Mouse (Mus musculus) MEL (cell line): ENCODE results near the gene Zkscan3. TPM values are rescaled to one million over a fixed set of nuclear protein-coding genes. Genes with fewer than 3 reads are reported as not detected.

Source experiments
- DNase-seq: peaks from one replicate; pipeline ENCODE4 v3.0.0; 2011; ENCODE audit warnings: low read depth, low spot score
- H3K27ac ChIP-seq: 2 replicates; pipeline ENCODE4 v1.5.1; 2012; ENCODE audit warnings: low read depth, mild to moderate bottlenecking, control low read depth, low read length, moderate library complexity; ENCODE audit not compliant: control insufficient read depth
- H3K27me3 ChIP-seq, 2 experiments: fragments of 150-350 bp in 1 of 2; sonication (generic) in 1 of 2; 2 replicates each; pipeline ENCODE4 v1.6.1; 2012; ENCODE audit warnings: low read length in 2 of 2, mild to moderate bottlenecking in 2 of 2, improper control_type of control experiment in 1 of 2, moderate library complexity in 1 of 2; ENCODE audit not compliant: insufficient read depth in 2 of 2, control insufficient read depth in 1 of 2
- H3K36me3 ChIP-seq, 2 experiments: 2 replicates each; pipeline ENCODE4 v1.6.1; 2012 to 2014; ENCODE audit warnings: low read length in 2 of 2, improper control_type of control experiment in 1 of 2, inconsistent platforms in 1 of 2, mild to moderate bottlenecking in 1 of 2; ENCODE audit not compliant: insufficient read depth in 2 of 2, control insufficient read depth in 1 of 2
- H3K4me1 ChIP-seq, 2 experiments: fragments of 150-350 bp in 1 of 2; sonication (generic) in 1 of 2; 2 replicates each; pipeline ENCODE4 v1.6.1; 2012; ENCODE audit warnings: low read length in 2 of 2, improper control_type of control experiment in 1 of 2, mild to moderate bottlenecking in 1 of 2; ENCODE audit not compliant: insufficient read depth in 2 of 2, control insufficient read depth in 1 of 2
- H3K4me3 ChIP-seq, 2 experiments: fragments of 150-350 bp in 1 of 2; sonication (generic) in 1 of 2; 2 replicates each; pipeline ENCODE4 v1.5.1; 2012; ENCODE audit warnings: low read depth in 2 of 2, low read length in 2 of 2, mild to moderate bottlenecking in 2 of 2, moderate library complexity in 2 of 2, control low read depth in 1 of 2, improper control_type of control experiment in 1 of 2; ENCODE audit not compliant: control insufficient read depth in 1 of 2, insufficient read depth in 1 of 2
- H3K79me2 ChIP-seq: 2 replicates; pipeline ENCODE4 v1.6.1; 2012; ENCODE audit warnings: mild to moderate bottlenecking, low read length, moderate library complexity; ENCODE audit not compliant: control insufficient read depth, poor library complexity, insufficient read depth
- H3K9ac ChIP-seq: 2 replicates; pipeline ENCODE4 v1.6.1; 2012; ENCODE audit warnings: low read depth, mild to moderate bottlenecking, control low read depth, low read length, moderate library complexity; ENCODE audit not compliant: control insufficient read depth, poor library complexity, severe bottlenecking
- H3K9me3 ChIP-seq: fragments of 150-350 bp; sonication (generic); replicated peaks from 2 replicates; pipeline ENCODE4 v1.6.1; 2012; ENCODE audit warnings: mild to moderate bottlenecking, low read length, improper control_type of control experiment, moderate library complexity; ENCODE audit not compliant: insufficient read depth
- BHLHE40 ChIP-seq: IDR thresholded peaks from 2 replicates; pipeline ENCODE4 v1.6.1; 2012; ENCODE audit warnings: low read depth, mild to moderate bottlenecking, inconsistent platforms, low read length, improper control_type of control experiment, borderline replicate concordance
- CHD2 ChIP-seq: IDR thresholded peaks from 2 replicates; pipeline ENCODE4 v1.6.1; 2011; ENCODE audit warnings: low read length, improper control_type of control experiment
- CTCF ChIP-seq, 3 experiments: IDR thresholded peaks in 2 of 3; conservative IDR thresholded peaks in 1 of 3; 2 replicates each; pipeline ENCODE4 v1.5.1; 2011 to 2012; ENCODE audit warnings: low read length in 3 of 3, low read depth in 2 of 3, mild to moderate bottlenecking in 2 of 3, improper control_type of control experiment in 1 of 3, inconsistent platforms in 1 of 3, mixed read lengths in 1 of 3, moderate library complexity in 1 of 3; ENCODE audit not compliant: control insufficient read depth in 1 of 3, insufficient read depth in 1 of 3, poor library complexity in 1 of 3, severe bottlenecking in 1 of 3
- E2F4 ChIP-seq: IDR thresholded peaks from 2 replicates; pipeline ENCODE4 v1.6.1; 2011; ENCODE audit warnings: low read depth, low read length, improper control_type of control experiment, borderline replicate concordance
- ELF1 ChIP-seq: IDR thresholded peaks from 2 replicates; pipeline ENCODE4 v1.6.1; 2014; ENCODE audit warnings: low read depth, mild to moderate bottlenecking, inconsistent platforms, low read length, improper control_type of control experiment, moderate library complexity
- EP300 ChIP-seq, 2 experiments: IDR thresholded peaks; 2 replicates each; pipeline ENCODE4 v1.6.1; 2011; ENCODE audit warnings: improper control_type of control experiment in 2 of 2, low read length in 2 of 2, low read depth in 1 of 2, mild to moderate bottlenecking in 1 of 2
- ETS1 ChIP-seq: IDR thresholded peaks from 2 replicates; pipeline ENCODE4 v1.6.1; 2012; ENCODE audit warnings: low read depth, mild to moderate bottlenecking, inconsistent platforms, low read length, improper control_type of control experiment, moderate library complexity
- GABPA ChIP-seq: IDR thresholded peaks from 2 replicates; pipeline ENCODE4 v1.6.1; 2012; ENCODE audit warnings: low read depth, mild to moderate bottlenecking, inconsistent platforms, low read length, improper control_type of control experiment, moderate library complexity
- GATA1 ChIP-seq: IDR thresholded peaks from 2 replicates; pipeline ENCODE4 v1.6.1; 2011; ENCODE audit warnings: low read depth, low read length, improper control_type of control experiment
- HCFC1 ChIP-seq: IDR thresholded peaks from 2 replicates; pipeline ENCODE4 v1.6.1; 2012; ENCODE audit warnings: low read depth, mild to moderate bottlenecking, inconsistent platforms, low read length, improper control_type of control experiment, moderate library complexity
- JUND ChIP-seq: IDR thresholded peaks from 2 replicates; pipeline ENCODE4 v1.6.1; 2011; ENCODE audit warnings: low read depth, mild to moderate bottlenecking, improper control_type of control experiment, low read length
- KAT2A ChIP-seq: conservative IDR thresholded peaks from 2 replicates; pipeline ENCODE4 v1.6.1; 2012; ENCODE audit warnings: low read depth, low read length, improper control_type of control experiment, inconsistent platforms
- MAFK ChIP-seq: IDR thresholded peaks from 2 replicates; pipeline ENCODE4 v1.6.1; 2011; ENCODE audit warnings: low read depth, mild to moderate bottlenecking, low read length, improper control_type of control experiment, borderline replicate concordance
- MAX ChIP-seq: IDR thresholded peaks from 2 replicates; pipeline ENCODE4 v1.6.1; 2011; ENCODE audit warnings: low read length, improper control_type of control experiment
- MAZ ChIP-seq: IDR thresholded peaks from 2 replicates; pipeline ENCODE4 v1.6.1; 2012; ENCODE audit warnings: low read depth, mild to moderate bottlenecking, inconsistent platforms, low read length, improper control_type of control experiment
- MXI1 ChIP-seq: IDR thresholded peaks from 2 replicates; pipeline ENCODE4 v1.6.1; 2011; ENCODE audit warnings: mild to moderate bottlenecking, low read depth, low read length, improper control_type of control experiment
- MYB ChIP-seq: IDR thresholded peaks from 2 replicates; pipeline ENCODE4 v1.6.1; 2011; ENCODE audit warnings: mild to moderate bottlenecking, low read depth, low read length, improper control_type of control experiment
- MYC ChIP-seq: IDR thresholded peaks from 2 replicates; pipeline ENCODE4 v1.6.1; 2011; ENCODE audit warnings: low read depth, mild to moderate bottlenecking, low read length, improper control_type of control experiment, moderate library complexity
- NELFE ChIP-seq: IDR thresholded peaks from 2 replicates; pipeline ENCODE4 v1.6.1; 2011; ENCODE audit warnings: low read depth, low read length, improper control_type of control experiment
- NRF1 ChIP-seq: IDR thresholded peaks from 2 replicates; pipeline ENCODE4 v1.6.1; 2014; ENCODE audit warnings: low read depth, mild to moderate bottlenecking, inconsistent platforms, low read length, improper control_type of control experiment, moderate library complexity; ENCODE audit not compliant: poor library complexity, insufficient read depth, severe bottlenecking
- POLR2A ChIP-seq, 2 experiments: IDR thresholded peaks; 2 replicates each; pipeline ENCODE4 v1.6.1; 2011 to 2012; ENCODE audit warnings: low read length in 2 of 2, mild to moderate bottlenecking in 2 of 2, control low read depth in 1 of 2, improper control_type of control experiment in 1 of 2, low read depth in 1 of 2, moderate library complexity in 1 of 2; ENCODE audit not compliant: control insufficient read depth in 1 of 2, insufficient read depth in 1 of 2, poor library complexity in 1 of 2
- POLR2AphosphoS2 ChIP-seq: IDR thresholded peaks from 2 replicates; pipeline ENCODE4 v1.6.1; 2011; ENCODE audit warnings: low read length, improper control_type of control experiment
- POLR2AphosphoS5 ChIP-seq: IDR thresholded peaks from 2 replicates; pipeline ENCODE4 v1.6.1; 2012; ENCODE audit warnings: low read depth, borderline replicate concordance, mild to moderate bottlenecking, inconsistent platforms, low read length, moderate library complexity, mixed read lengths
- RAD21 ChIP-seq: IDR thresholded peaks from 2 replicates; pipeline ENCODE4 v1.6.1; 2011; ENCODE audit warnings: mild to moderate bottlenecking, low read depth, low read length, improper control_type of control experiment
- RCOR1 ChIP-seq: IDR thresholded peaks from 2 replicates; pipeline ENCODE4 v1.6.1; 2012; ENCODE audit warnings: low read depth, mild to moderate bottlenecking, inconsistent platforms, low read length, improper control_type of control experiment
- SIN3A ChIP-seq: IDR thresholded peaks from 2 replicates; pipeline ENCODE4 v1.6.1; 2012; ENCODE audit warnings: low read length, improper control_type of control experiment, inconsistent platforms
- SMC3 ChIP-seq: IDR thresholded peaks from 2 replicates; pipeline ENCODE4 v1.6.1; 2011; ENCODE audit warnings: low read depth, low read length, improper control_type of control experiment
- TBP ChIP-seq: IDR thresholded peaks from 2 replicates; pipeline ENCODE4 v1.8.0; 2011; ENCODE audit warnings: low read depth, low read length, improper control_type of control experiment
- TCF12 ChIP-seq: IDR thresholded peaks from 2 replicates; pipeline ENCODE4 v1.6.1; 2014; ENCODE audit warnings: low read depth, mild to moderate bottlenecking, inconsistent platforms, low read length, improper control_type of control experiment, moderate library complexity
- USF1 ChIP-seq: IDR thresholded peaks from 2 replicates; pipeline ENCODE4 v1.6.1; 2014; ENCODE audit warnings: low read depth, mild to moderate bottlenecking, inconsistent platforms, low read length, improper control_type of control experiment, moderate library complexity
- ZC3H11A ChIP-seq: IDR thresholded peaks from 2 replicates; pipeline ENCODE4 v1.6.1; 2012; ENCODE audit warnings: low read depth, mild to moderate bottlenecking, inconsistent platforms, low read length, improper control_type of control experiment
- ZKSCAN1 ChIP-seq: IDR thresholded peaks from 2 replicates; pipeline ENCODE4 v1.6.1; 2012; ENCODE audit warnings: low read depth, mild to moderate bottlenecking, inconsistent platforms, low read length, improper control_type of control experiment, moderate library complexity
- ZMIZ1 ChIP-seq: IDR thresholded peaks from 2 replicates; pipeline ENCODE4 v1.6.1; 2012; ENCODE audit warnings: low read depth, mild to moderate bottlenecking, inconsistent platforms, low read length, improper control_type of control experiment, moderate library complexity
- polyA plus RNA-seq, 2 experiments: library from polyadenylated mRNA; stranded (reverse) in 1 of 2; unstranded in 1 of 2; fragments of >175 nt in 1 of 2; fragments of >200 nt in 1 of 2; gene quantifications; 2 replicates each; pipeline versions ENCODE4 v1.2.1 to v1.2.4; 2012; ENCODE audit warnings: low replicate concordance in 2 of 2, low read depth in 1 of 2; ENCODE audit not compliant: insufficient read length in 2 of 2, insufficient read depth in 1 of 2, missing spikeins in 1 of 2
- total RNA-seq: library from RNA; depleted of rRNA; stranded (reverse); fragments of 300-350 nt; gene quantifications from 2 replicates; pipeline ENCODE4 v1.2.3, GENCODE M21; 2012

Gene Zkscan3
- total and polyA plus RNA-seq, 3 experiments = 17.1 to 17.8 TPM; not detected in 1

GRCm38 (mm10) chr13:21362621-21363248, 39.8 kb downstream of the Zkscan3 start, which contains the start of gene Zscan12:
TSS of gene Zscan12 (plus strand) at chr13:21362820.
- no peaks in the 10 kb centered on the region; a peak in 1 of 4 replicates for H3K27me3 ChIP-seq
- H3K4me3 ChIP-seq = peak within 1 kb of the TSS; percentile 74 to 75
- no peak for TF ChIP-seq POLR2AphosphoS5
- peak; percentile 16; the same call in 1 of the 2 replicates for TF ChIP-seq RCOR1
- TF ChIP-seq POLR2A (IDR thresholded peaks at IDR 0.05; ENCODE audit: control insufficient read depth in 1 of 2, insufficient read depth in 1 of 2, low read depth in 1 of 2, low read length in 2 of 2, poor library complexity in 1 of 2) = peak; percentile 83 to 96
- peak; percentile 85 for TF ChIP-seq POLR2AphosphoS2
- TF ChIP-seq RAD21 = no peak
- TF ChIP-seq MAZ = 0 out of 2 replicates have a peak, but pooled peaks have one; percentile 32
- no peak for TF ChIP-seq ETS1
- no peak for TF ChIP-seq MYB
- TF ChIP-seq MYC = peak; percentile 86
- TF ChIP-seq EP300 (IDR thresholded peaks at IDR 0.05; ENCODE audit: low read depth in 1 of 2, low read length in 2 of 2) = no peak
- TF ChIP-seq SIN3A = peak; percentile 87
- TF ChIP-seq TCF12 = 0 out of 2 replicates have a peak, but pooled peaks have one; percentile 72
- peak; percentile 81 for TF ChIP-seq MXI1
- TF ChIP-seq JUND = no peak
- no peak for TF ChIP-seq GABPA
- TF ChIP-seq CHD2 = no peak
- TF ChIP-seq HCFC1 = peak; percentile 91
- no peak for TF ChIP-seq USF1
- TF ChIP-seq ZMIZ1 = peak; percentile 43; the same call in 1 of the 2 replicates
- TF ChIP-seq NRF1 = peak; percentile 75
- TF ChIP-seq MAX = peak; percentile 63
- TF ChIP-seq SMC3 = no peak
- TF ChIP-seq ZKSCAN1 = no peak
- TF ChIP-seq ZC3H11A = no peak
- TF ChIP-seq MAFK = no peak
- TF ChIP-seq E2F4 = no peak
- TF ChIP-seq BHLHE40 = no peak
- peak; percentile 94 for TF ChIP-seq ELF1
- TF ChIP-seq KAT2A = peak; percentile 66; the same call in 1 of the 2 replicates
- no peak for TF ChIP-seq CTCF (IDR thresholded peaks at IDR 0.05 in 2 of 3, conservative IDR thresholded peaks at IDR 0.05 in 1 of 3; ENCODE audit: control insufficient read depth in 1 of 3, insufficient read depth in 1 of 3, low read depth in 2 of 3, low read length in 3 of 3, poor library complexity in 1 of 3, severe bottlenecking in 1 of 3)
- peak; percentile 82 for TF ChIP-seq TBP
- TF ChIP-seq GATA1 = 0 out of 2 replicates have a peak, but pooled peaks have one; percentile 19
- peak; percentile 95 for TF ChIP-seq NELFE
- peak within 1 kb of the TSS; percentile 54 for H3K27ac ChIP-seq
- DNase-seq = peak; percentile 96
- H3K79me2 ChIP-seq = peaks cover 2% of the 10 kb centered on the region
- no peaks in the 10 kb centered on the region for H3K9me3 ChIP-seq
- peaks cover under 1 to 5% of the 10 kb centered on the region in 2 experiments; a peak in 2 of 4 replicates for H3K4me1 ChIP-seq
- peaks cover 0 to 24% of the 10 kb centered on the region in 2 experiments; a peak in 2 of 4 replicates for H3K36me3 ChIP-seq
- H3K9ac ChIP-seq = peak within 1 kb of the TSS; percentile 88
